Mouse (Mus musculus) left cerebral cortex, postnatal 36 days (tissue): ENCODE results near the gene Zfp141. TPM values are rescaled to one million over a fixed set of nuclear protein-coding genes. Genes with fewer than 3 reads are reported as not detected.
"Not testable (repeated sequence)": the region's sequence is repeated elsewhere in the genome, so short reads cannot be mapped to it uniquely, and the experiment has no call there.

ENCODE experiments used
- DNase-seq, 2 experiments: peaks; one replicate each; pipeline ENCODE4 v3.0.0; 2021 to 2022; ENCODE audit warnings: low spot score in 2 of 2, mixed read lengths in 1 of 2
- intact Hi-C: fragments of 180-260 bp; cut with DNase I; formaldehyde crosslinking; loops from one replicate; pipeline ENCODE4 v1.15.1; 2025
- total RNA-seq, 2 experiments: library from RNA; stranded (reverse); gene quantifications; 2 replicates each; pipeline ENCODE4 v1.2.3; 2021

Zfp141 gene
- 10 to 100 TPM; 17.4 to 20.0 TPM for total RNA-seq

DNA sequence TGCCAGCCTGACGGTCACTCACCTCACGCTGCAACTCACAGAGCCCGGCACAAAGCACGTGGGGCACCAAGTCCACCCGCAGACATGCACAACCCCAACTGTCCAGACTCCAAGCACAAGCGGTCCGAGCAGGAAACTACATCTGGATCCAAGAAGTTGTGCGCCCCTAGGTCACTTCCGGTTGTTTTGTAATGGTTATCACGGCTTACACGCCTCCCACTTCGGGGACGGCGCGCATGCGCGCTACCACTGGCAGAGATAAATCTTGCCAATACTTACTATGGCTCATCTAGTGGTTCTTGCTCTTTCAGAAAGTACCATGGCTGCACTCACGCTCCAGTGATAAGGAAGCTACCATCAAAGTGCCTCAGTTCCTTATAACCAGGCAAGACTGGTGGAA lies at the start of gene Zfp141:
Zfp141 (minus strand) TSS at position 153 of the 400 bp plus-strand sequence.
- peak; percentile 85 to 88 for DNase-seq
- intact Hi-C loops: not testable (repeated sequence)

DNA sequence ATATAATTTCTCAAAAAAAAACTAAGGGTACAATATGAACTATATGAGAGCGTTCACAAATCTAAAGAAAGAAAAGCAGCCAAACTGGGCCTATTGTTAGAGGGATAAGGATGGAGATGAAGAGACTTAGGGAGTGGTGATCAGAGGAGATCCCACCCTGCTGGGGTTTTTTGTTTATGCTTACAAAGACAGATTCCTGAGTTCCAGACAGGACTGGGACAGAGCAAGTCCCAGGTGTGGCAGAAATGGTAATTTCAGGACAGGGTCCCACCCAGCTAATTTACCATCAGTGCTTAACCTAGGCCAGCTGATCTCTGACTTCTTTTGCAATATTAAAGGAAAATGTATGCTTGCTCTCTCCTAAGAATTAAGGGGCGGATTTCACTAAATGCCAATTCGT lies 46.2 kb upstream of the Zfp141 start:
- intact Hi-C loops: no loop called here
- no peak for DNase-seq

DNA sequence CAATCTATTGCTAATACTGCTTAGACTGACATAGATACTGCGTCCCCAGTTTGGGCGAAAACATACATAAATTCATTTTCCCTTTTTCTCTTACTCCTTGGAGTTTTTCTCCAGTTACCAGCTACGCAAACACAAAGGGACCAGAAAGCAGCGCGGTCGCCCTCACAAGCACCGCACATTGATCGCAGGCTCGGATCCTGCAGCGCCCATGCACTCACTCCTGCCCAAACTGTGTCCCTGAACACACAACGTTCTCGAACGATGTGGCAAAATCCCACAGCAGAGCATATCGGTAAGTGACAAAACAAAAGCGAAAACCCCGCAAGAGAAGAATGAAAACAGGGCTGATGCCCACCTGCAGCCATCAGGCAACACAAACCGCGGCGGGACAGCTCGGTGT lies 354 bp downstream of the Zfp141 start:
- DNase-seq: no peak

DNA sequence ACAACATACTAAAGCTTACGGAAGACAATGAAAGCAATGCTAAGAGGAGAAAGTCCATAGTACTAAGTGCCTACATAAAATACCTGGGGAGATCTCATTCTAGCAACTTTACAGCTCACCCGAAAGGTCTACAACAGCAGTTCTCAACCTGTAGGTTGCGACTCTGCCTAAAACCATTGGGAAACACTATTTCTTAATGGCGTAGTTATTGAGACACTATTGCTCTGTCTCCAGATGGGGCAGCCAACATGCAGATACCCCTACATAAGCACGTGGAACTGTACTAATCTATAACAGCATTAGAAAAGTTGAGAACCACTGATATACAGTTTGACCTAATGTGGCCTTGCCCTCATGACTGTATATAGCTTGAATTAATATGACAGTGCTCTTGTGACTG lies 7.3 kb downstream of the Zfp141 start:
- no peak for DNase-seq
- intact Hi-C loops: no loop called here

More for the DNA sequence above, 354 bp downstream of the Zfp141 start:
- intact Hi-C loops: no loop called here

DNA sequence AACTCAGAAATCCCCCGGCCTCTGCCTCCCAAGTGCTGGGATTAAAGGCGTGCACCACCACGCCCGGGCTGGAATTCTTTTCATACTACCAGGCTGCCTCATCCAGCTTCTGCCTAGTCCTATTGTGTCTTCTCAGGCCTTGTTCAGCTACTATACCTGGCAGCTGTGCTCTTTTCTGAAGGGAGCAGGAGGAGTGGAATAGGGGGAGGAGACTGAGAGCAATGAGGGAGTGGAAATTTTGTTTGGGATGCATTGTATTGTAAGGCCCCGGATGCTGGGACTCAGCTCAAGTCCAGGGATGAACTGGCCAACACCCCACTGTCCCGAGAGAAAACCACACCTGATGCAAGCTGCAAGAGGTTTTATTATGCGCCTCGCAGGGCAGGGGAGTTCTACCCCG lies 8.2 kb downstream of the Zfp141 start:
- DNase-seq: no peak
- intact Hi-C loops: no loop called here

DNA sequence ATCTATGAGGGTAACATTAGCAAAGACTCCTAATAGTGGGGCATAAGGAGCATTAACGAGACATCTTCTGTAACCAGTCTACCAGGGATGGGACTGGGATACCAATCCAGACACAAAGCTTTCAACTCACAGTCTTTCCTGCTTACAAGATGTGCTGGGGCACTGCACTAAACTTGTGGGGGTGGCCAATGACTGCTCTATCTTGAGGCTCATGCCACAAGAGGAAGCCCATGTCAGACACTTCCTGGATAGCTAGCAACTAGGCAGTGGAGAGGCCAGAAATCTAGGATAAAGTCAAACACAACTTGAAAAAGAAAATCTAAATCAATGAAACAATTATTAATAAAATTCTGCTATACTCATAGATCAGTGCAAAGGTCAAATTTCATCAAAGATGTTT lies 9.3 kb downstream of the Zfp141 start:
- intact Hi-C loops: no loop called here
- DNase-seq: no peak

DNA sequence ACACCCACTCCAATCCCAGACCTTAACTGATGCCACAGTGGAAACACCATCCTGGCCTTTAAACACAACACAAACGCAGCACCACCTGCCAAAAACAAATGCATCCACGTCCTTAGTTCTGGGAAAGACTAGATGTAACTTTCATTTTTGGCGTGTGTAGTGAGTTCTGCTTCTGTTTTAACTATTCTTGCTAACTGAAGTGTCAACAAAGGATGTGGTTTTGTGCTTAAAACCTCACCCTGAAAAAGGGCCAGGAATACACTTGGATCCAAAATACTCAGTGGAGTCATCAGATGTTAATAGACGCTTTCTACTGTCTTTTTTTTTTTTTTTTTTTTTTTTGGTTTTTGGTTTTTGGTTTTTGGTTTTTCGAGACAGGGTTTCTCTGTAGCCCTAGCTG lies 14.7 kb downstream of the Zfp141 start:
- DNase-seq: no peak
- intact Hi-C loops: no loop called here

DNA sequence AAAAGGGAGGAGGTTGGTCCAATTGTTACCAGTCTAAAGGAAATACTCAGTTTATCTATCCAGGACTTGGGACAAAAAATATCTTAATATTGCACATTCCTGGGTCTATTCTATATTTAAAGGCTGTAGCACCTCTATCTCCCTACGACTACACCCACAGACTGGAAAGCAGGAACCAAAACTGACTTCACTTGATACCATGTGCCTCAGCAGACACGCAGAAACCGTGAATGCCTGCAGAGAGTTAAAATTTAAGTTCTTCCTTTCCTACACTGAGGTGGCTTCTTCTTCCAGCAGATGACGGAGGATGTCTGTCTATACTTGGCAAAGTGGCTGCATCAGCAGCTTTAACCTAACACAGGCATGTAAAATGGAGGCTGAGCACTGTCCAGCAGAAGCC lies 15.2 kb downstream of the Zfp141 start:
- no peak for DNase-seq

DNA sequence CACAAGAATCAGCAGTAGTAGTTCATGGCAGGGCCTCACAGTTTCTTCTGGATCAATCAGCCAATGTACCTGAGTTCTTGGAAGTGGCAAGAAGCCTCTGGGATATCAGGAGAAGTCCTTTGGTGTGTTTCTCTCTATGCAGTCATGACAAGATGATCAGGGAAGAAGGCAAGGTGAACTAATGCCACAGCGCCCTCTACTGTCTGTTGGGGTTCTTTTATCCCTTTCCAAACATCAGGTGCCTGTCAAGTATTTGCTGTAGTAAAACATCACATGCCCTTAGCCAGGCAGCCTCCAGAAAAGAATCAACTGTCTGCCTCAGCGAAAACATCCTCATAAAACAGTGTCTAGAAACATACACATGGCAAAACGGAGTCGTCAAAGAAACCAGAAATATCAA lies 50.9 kb downstream of the Zfp141 start:
- no peak for DNase-seq
- intact Hi-C loops: no loop called here

More for the DNA sequence above, 15.2 kb downstream of the Zfp141 start:
- intact Hi-C loops: no loop called here

DNA sequence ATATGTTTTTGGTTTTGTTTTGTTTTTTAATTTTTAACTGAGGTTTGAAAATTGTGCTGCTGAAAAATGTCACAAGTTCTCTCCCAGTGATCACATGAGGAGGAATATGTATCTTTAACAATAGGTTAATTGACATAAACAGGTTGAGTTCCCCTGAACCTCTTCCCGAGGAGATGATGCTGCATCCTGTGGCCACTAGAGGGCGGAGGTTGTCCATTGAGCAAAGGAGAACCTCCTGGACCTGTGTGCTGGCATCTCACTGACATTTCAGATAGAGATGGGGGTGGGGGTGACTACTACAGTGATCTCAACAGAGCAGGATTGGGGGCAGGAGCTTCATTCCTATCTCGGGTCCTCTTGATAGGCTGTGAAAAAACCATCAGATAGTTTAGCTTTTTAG lies 54.9 kb downstream of the Zfp141 start:
- intact Hi-C loops: no loop called here
- no peak for DNase-seq

DNA sequence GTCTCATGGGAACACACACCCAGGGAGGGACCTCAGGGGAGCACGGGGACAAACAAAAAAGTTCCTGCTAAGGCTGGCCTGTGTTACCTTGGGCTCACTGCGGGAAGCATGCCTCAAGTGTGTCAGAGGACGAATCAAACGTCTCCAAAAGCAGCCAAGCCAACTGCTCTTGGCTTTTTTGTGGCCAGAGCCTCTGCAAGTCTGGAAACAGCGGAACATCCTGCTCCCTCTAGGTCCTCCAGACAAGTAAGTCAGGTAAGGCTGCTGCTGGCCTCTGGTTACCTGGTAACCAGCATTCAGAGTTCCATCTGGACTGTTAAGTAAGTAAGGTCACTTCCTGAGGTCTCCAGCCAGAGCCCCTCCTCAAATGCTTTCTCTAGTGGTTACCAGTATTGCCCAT lies 57.7 kb downstream of the Zfp141 start, which contains the start of gene 4933421I07Rik:
4933421I07Rik (minus strand) TSS at position 271 of the 400 bp plus-strand sequence.
- intact Hi-C loops: no loop called here
- no peak for DNase-seq

DNA sequence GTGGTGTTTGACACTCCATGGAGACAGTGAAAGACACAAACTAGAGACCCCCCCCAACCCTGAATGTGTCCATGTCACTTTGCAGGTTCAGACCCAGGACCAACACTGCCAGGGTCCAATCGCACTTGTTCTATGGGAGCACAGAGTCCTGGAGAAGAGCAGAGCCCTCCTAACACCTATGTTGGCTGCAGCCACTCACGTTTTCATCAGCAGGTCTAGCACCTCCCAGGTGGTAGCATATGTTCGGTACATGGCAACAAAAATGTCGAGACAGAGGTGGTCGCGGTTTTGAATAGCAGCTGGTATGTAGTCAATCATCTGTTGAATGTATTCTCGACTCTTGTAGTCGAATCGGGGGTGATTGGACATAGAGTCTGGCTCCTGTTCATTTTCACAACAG lies 58.2 kb downstream of the Zfp141 start:
- intact Hi-C loops: no loop called here
- DNase-seq: no peak

Other genes starting within 250 kb of the Zfp141 start
- gene Vmn2r61, start 245.7 kb downstream of the Zfp141 start, total RNA-seq: not detected
- gene 4933421I07Rik, start 57.6 kb downstream of the Zfp141 start, total RNA-seq: not detected
- gene Gm21028, start 72.8 kb upstream of the Zfp141 start, total RNA-seq: not detected
- 1 to 10 TPM; 1.2 to 1.6 TPM for gene Zfp977, start 86.8 kb upstream of the Zfp141 start, total RNA-seq
- gene Zfp976, start 136.8 kb upstream of the Zfp141 start, total RNA-seq: 1 to 10 TPM; 2.3 to 4.5 TPM
- gene Zfp975, start 187.0 kb upstream of the Zfp141 start, total RNA-seq: 1 to 10 TPM; 4.9 to 8.3 TPM
- not detected for gene Gm17067, start 221.3 kb upstream of the Zfp141 start, total RNA-seq